Mouse (Mus musculus): ENCODE data around the gene Chek2.
"Not testable (repeated sequence)": the region's sequence is repeated elsewhere in the genome, so short reads cannot be mapped to it uniquely, and the experiment has no call there.

Gene Chek2

DNA sequence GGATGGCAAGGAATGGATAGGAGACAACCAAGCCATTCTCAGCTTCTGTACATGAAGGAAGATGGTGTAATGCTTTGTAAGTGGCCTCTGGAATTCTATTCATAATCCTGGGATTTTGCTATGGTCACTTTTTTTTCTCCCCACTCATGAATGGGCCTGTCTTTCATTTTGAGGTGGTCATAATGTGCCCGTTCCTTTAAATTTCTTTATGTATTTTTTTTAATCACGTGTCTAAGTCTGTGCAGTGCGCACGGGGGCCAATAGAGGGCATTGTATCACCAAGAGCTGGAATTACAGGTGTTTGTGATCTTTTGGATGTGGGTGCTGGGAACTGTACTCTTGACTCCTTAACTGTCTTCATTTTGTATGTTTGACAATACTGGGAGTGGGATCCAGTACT, 686 bp downstream of the Chek2 start:
- in situ Hi-C loops (cut with MboI), result no loop called here

DNA sequence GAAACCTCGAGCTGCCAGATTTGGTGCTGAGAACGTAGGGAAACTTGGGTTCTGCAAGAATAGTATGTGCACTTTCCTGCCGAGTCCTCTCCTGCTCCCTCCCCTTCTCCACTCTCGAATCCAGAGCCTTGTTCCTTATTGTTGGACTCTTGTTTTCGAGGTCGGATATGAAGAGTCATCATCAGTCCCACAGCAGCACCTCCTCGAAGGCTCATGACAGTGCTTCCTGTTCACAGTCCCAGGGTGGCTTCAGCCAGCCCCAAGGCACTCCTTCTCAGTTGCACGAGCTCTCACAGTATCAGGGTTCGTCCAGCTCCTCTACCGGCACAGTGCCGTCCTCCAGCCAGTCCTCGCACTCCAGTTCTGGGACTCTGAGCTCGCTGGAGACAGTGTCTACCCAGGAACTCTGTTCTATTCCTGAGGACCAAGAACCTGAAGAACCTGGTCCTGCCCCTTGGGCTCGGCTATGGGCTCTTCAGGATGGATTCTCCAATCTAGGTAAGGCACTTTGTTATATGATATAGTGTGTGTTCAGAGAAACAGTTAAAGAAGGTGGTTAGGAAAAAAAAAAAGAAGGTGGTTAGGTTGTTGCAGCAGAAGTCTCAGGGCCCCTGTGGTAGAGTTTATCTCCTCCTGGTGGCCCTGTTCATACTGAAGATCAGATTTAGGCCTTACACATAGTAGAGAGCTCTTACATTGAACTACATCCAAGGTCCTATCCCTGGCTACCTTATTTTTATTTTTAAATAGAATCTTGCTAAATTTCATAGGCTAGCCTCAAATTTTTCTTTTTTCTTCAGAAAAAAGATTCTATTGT, 1.5 kb downstream of the Chek2 start:
- in situ Hi-C loops (cut with MboI), result no loop called here

DNA sequence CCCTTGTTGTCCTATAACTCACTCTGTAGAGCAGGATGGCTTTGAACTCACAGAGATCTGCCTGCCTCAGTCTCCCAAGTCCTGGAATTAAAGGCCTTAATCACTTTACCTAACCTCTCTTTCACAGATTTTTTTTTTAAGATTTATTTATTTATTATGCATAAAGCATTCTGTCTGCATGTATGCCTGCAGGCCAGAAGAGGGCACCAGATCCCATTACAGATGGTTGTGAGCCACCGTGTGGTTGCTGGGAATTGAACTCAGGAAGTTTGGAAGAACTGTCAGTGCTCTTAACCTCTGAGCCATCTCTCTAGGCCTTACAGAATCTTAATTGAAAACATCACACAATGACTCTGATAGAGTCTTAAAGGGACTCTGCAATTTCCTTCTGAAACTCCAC, 13.2 kb downstream of the Chek2 start:
- in situ Hi-C loops (cut with MboI), result no loop called here

DNA sequence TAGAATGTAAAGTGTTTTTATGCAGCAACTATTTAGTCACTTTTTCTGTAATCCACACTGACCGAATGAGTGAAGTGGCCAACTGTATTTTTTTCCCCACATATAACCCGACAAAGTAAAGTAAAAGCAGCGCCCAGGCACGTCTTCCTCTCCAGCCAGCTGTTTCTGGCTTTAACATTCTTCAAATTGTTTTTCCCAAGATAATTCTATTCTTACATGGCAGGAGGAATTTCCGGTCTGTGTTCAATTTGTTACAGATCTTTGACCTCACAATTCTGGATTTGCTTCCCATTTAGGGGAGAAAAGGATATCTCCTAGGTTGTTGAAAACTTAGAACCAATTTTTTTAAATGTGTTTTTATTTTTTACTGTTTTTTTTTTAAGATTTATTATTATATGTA, 17.3 kb downstream of the Chek2 start:
- in situ Hi-C loops (cut with MboI), result no loop called here

DNA sequence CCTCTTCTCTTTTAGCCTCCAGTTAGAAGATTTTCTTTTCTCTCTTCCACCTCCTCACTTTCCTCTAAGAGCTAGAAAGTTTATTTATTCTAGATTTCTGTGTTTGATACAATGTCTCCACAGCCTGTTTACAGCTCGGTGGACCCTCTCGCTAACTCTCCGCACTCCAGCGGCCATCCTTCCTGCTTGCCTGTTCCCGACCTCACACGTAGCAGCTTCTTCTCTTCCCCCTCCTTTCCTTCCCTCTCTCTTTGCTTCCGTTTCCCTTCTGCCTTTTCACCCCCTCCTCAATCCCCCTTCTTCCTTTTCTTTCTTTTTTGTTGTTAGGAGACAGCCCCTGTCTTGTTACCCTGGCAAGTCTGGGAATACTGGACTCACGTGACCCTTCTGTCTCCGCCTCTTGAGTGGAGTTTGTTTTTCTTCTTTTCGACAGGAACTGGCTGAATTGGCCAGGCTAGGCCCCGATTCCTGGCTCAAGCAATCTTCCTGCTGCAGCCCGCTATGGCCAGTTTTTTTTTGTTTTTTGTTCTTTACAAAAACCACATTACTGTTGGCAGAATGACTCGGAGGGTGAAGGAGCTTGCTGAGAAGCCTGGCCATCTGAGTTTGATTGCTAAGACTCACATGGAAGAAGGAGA, 19.4 kb downstream of the Chek2 start:
- in situ Hi-C loops (cut with MboI), result no loop called here

DNA sequence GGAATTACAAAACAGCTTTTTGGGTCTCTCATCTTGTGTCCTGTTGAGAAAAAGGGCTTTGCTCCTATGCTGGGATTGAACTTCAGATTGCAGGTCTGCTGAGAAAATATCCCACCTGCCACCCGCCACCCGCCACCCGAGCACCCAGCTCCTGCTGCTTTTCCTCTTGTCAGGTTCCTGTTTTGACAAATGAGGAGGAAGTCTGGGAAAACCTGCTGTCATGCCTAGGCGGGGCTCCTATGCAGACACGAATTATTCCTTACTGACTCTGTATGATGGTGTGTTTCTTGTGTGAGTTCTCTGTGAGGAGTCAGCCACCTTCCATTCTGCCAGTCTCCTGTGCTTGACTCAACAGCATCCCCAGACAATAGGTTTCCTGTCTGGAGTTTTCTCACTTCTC, 20.7 kb downstream of the Chek2 start:
- in situ Hi-C loops (cut with MboI), result no loop called here

DNA sequence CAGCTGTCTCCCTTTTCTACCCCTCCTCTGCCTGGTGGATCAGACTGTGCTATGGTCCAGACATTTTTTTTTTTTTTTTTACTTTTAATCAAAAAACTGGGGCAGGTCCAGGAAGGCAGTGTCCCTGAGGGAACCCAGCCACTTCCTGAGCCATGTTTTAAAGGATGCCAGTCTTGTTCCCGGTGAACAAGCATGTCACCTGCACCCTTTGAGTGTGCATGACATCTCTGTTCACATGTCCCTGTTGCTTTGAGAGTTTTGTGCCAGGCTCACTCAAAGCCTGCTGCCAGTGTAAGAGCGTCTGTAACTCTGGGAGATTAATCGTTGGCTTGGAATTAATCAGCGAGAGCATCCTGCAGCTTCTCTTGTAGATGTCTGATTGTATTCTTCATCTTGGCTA, 28.7 kb downstream of the Chek2 start:
- in situ Hi-C loops (cut with MboI), result no loop called here

DNA sequence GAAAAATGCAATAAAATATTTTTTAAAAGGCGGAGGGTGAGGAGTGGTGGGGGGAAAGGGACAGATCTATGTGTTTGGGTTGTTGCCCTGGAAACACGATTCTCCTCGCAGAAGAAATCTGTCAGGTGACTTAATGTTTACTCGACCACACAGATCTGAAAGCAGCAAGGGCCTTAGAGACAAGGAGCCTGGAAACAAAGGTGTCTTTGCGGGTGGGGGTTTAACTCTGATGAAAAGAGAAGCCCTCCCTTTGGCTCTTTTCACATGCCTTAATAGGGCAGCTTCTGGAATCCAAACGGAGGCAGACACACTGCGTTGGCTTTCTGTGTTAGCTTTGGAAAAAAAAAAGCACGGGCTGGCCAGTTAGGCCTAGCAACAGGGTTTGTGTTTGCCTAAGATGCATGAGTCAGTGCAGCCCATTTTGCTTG, 29.5 kb downstream of the Chek2 start:
- in situ Hi-C loops (cut with MboI), result no loop called here

DNA sequence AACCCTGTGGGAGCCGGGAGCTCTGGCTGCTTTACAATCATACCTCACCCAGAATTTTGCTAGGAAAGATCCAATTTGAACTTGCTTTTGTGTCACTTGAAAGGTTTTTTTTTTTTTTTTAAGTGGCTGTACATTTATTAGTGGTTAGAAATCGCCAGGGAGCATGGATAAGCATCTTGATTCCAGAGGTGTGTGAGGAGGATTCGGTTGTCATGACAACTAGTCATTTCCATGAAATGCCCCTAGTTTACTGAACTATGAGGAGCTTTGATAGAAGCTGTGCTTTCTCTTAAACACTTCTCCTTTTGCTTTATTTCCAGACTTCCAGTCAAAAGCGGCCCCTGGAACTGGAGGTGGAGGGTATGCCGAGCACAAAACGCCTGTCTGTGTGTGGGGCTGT, 33.4 kb downstream of the Chek2 start:
- in situ Hi-C loops (cut with MboI), result no loop called here

DNA sequence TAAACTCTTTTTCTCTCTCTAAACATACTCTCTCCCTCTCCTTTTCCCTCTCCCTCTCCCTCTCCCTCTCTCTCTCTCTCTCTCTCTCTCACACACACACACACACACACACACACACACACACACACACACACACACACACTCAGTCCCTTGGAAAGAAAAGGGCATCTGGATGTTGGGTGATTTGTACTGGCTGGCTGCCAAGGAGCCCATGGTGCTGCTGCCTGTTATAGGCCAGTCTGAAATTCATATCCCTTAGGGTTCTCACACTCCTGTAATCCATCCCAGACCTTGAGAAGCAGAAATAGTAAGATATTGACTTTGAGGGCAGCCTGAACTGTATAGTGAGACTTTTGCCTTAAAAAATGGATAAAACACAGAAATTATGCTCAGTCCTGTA, 34.9 kb downstream of the Chek2 start:
- in situ Hi-C loops (cut with MboI), result no loop called here

DNA sequence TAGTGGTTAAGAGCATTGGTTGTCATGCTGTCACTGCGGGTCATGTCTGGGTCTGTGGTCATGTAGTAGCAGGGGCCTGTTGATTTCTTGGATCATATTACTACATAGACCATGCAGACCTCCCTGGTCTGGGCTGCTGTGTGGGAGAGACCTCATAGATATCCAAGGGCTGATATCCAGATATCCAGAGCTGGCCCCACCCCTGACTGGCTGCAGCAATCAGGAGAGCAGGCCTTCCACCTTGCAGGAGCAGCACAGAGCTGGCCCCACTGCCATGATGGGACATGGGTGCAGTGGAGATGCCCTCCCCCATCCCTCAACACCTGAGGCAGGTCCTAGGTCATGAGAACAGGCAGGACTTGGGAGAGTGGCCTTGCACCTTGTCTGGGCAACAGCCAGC, 35.5 kb downstream of the Chek2 start:
- in situ Hi-C loops (cut with MboI), result no loop called here

DNA sequence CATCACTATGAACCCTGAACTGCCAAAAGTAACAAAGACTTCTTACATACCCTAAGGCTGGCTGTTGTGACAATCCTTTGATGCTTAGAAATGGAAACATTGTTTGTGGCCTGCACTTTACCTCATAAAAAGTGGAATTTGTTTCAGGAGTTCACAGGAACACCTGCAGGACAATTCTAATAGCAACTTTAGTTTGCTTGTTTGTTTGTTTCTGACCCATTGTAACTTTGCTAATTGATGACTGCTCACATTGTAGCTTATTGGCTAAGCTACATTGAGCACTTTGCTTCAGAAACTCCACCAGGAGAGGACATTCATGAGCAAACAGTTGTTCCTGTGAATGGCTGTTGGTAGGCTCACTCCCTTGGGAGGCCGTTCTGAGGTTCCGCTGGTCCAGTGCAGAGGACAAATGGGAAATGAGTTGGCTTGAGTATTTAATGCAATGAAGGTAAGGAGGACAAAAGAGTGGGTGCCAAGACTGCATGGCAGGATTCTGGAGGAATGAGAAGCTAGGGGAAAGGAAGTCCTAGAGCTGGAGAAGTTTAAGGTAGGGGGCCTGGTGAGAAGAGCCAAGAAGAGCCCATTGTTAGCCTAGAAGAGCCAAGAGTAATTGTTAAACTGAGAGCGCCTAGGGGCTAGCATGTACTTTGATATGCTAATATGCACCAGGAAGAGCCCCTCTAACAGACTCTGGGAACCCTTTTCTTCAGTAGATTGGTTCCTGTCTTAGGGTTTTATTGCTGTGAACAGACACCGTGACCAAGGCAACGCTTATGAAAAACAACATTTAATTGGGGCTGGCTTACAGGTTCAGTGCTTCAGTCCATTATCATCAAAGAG, 38.1 kb downstream of the Chek2 start:
- in situ Hi-C loops (cut with MboI), result no loop called here

DNA sequence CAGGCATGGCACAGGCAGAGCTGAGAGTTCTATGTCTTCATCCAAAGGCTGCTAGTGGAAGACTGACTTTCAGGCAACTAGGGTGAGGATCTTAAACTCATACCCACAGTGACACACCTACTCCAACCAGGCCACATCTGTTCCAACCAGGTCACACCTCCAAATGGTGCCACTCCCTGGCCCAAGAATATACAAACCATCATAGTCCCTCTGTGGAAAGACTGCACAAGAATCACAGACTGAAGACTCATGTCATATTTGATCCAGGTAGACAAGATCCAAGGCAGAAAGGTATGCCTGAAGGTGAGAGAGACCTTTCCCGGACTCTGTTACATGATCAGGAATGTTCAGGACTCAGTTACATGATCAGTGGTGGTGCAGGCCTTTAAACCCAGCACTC, 38.7 kb downstream of the Chek2 start:
- in situ Hi-C loops (cut with MboI), result not testable (repeated sequence)

DNA sequence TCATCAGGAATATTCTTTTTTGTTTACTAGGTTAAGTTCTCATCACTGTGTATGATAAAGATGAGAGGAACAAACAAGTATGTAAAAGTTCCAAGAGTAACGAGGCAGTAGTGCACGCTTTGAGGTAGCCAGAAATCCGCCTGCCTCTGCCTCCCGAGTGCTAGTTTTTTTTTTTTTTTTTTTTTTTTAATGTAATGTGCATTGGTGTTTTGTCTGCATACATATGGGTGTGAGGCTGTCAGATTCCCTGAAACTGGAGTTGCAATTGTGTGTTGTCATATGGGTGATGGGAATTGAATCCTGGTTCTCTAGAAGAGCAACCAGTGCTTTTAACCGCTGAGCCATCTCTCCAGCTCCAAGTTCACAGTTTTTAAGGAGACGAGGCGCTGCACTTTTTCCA, 39.3 kb downstream of the Chek2 start:
- in situ Hi-C loops (cut with MboI), result no loop called here

DNA sequence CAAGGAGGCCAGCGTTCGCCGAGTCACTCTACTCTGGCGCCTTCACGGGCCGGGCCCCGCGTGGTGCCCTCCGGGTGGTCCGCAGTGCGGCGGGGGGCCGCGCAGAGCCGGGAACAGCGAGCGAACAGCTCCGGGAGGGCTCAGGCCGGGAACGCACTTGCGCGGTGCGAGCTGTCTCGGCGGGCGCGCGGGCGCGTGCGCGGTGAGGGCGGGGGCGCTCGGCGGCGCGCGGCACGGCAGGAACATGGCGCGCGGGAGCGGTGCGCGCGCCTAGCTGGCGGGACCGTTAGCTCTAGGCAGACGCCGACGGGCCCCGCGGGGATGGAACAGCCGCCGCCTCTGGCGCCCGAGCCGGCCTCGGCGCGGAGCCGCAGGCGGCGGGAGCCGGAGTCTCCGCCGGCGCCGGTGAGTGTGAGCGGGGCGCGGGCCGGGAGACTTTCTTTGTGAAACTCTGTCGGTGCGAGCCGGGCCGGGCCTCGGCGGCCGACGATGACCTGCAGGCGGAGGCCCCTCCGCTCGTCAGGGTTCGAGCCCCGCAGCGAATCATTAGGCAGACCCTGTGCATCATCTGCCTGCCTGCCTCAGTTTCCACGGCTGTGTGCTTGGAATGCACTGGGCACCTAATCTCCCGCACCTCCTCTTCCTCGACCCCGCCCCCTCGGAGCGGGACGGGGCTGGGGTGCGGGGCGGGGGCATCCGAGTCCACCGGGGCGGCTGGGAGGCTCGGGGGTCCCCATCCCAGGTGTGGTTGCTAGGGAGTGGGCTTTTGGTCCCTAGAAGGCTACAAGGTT, 40.0 kb downstream of the Chek2 start, which contains the start of gene Ttc28:
Gene Ttc28, plus strand, starts transcription at position 220 of the 791 bp plus-strand sequence.
- in situ Hi-C loops (cut with MboI), result no loop called here

DNA sequence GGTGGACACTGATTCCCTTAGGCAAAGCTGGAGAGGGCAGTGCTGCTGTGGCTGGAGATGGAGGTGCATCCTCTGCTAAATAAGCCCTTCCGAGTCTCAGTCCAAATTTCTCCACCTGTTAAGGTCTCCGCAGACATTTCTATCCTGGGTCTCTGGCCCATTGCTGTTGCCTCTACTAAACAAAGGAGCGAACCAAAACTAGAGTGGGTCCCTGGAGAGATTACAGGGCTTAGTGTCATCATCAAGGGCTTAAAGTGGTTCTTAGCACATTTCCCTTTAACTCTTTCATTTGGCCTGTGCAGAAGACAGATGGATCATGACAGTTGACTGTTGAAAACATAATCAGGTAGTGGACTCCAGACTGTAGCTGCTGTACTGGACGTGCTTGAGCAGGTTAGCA, 48.8 kb downstream of the Chek2 start:
- in situ Hi-C loops (cut with MboI), result no loop called here

DNA sequence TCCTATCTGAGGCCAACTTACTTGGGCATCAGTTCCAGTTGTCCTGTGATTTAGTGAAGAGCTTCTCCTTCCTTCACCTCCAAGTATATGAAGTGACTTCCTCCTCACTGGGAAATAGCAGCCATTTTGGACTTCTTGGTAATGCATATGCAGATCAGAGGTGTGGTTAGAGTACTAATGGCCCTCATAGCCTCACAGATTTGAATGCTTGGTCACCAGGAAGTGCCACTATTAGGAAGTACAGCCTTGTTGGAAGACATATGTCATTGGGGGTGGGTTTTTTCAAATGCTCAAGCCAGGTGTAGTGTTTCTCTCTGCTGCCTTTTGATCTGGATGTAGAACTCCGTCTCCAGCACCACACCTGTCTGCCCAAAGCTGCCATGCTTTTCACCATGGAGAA, 50.2 kb downstream of the Chek2 start:
- in situ Hi-C loops (cut with MboI), result no loop called here

DNA sequence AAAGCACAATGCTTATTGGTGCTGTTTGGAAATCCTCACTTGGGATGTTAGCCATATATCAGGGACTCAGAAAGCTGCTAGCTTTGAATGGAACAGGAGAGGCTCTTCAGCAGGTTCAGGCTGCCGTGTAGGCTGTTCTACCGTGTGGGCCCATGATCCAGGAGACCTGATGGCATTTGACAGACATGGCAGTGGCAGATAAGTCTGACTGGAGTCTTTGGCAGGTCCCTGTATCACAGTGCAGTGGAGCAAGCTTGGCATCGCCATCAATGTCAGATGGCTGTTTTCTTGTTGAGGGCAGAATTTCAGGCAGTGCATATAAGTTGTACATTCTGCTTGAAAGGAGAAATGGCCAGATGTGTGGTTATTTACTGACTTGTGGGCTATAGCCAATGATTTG, 50.8 kb downstream of the Chek2 start:
- in situ Hi-C loops (cut with MboI), result no loop called here

DNA sequence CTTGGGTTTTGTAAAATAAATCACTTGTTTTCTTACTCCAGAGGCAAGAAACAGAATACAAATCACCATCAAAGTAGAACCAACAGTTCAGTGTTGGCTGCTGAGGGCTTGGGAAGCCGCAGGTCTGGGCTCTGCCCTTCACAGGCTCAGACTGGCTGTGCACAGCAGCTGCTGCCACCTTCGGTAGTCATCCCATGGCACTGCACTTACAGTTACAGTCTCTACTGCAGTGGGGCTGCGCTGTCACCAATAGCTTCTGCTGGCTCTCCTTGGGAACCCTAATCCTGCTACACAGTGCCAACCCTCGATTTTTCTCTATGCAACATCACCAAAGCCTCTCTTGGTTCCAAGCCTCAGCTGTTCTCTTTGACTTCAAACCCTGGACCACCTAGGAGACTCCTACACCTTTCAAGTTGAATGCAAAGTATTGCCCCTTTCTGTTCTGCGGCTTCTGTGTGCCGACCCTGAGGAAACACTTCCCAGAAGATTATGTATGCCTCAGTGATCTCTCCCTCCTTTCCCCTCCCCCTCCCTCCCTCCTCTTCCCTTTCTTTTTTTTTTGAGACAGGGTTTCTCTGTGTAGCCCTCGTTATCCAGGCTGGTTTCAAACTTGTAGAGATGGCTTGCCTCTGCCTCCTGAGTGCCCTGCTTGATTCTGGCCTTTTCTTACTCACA, 57.5 kb downstream of the Chek2 start:
- in situ Hi-C loops (cut with MboI), result no loop called here

DNA sequence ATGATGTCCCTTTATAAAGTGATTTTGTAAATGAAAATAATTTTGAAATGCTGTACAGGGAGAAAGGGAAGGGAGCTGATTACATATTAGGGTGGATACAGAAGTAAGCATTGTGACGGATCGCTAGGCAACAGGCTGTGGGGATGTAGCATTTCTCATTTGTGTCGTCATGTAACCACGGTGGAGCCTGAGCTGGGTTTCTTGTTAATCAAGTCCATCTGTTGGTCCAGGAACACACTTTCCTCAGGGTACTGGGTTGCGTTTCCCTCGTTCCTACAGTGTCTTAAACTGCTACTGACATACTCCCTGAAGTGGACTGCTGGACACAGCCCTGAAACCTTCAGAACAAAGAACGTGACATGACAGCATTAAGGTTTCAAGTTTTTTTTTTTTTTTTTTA, 58.4 kb downstream of the Chek2 start:
- in situ Hi-C loops (cut with MboI), result no loop called here

DNA sequence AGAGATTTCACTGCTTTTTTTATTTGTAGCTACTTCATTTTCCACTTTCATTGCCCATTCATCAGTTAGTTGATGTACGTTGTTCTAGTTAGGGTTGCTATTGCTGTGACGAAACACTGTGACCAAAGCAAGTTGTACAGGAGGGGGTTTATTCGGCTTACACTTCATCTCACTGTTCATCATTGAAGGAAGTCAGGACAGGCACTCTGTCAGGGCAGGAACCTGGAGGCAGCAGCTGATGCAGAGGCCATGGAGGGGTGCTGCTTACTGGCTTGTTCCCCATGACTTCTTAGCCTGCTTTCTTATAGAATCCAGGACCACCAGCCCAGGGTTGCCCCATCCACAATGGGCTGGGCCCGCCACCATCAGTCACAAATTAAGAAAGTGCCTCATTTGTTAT, 59.0 kb downstream of the Chek2 start:
- in situ Hi-C loops (cut with MboI), result no loop called here
